Mouse (Mus musculus) macrophage (primary cell): Measurements from ENCODE around the gene 5330417H12Rik. TPM values are rescaled to one million over a fixed set of nuclear protein-coding genes. Genes with fewer than 3 reads are reported as not detected.

Experiments
- H3K27ac ChIP-seq: fragments of 350-480 bp; formaldehyde crosslinking; 2 replicates; pipeline ENCODE4 v1.9.0; 2021
- H3K36me3 ChIP-seq: fragments of 350-480 bp; formaldehyde crosslinking; 2 replicates; pipeline ENCODE4 v1.9.0; 2021; ENCODE audit errors: inconsistent target
- H3K4me3 ChIP-seq: fragments of 350-480 bp; formaldehyde crosslinking; 2 replicates; pipeline ENCODE4 v1.9.0; 2021; ENCODE audit errors: inconsistent target
- H3K79me2 ChIP-seq: fragments of 350-480 bp; formaldehyde crosslinking; 2 replicates; pipeline ENCODE4 v1.9.0; 2021; ENCODE audit errors: inconsistent target
- WGBS: methylation state at CpG from one replicate; pipeline ENCODE4 v1.1.7; 2026; ENCODE audit warnings: inconsistent platforms; ENCODE audit not compliant: missing documents; 5-methylcytosine and 5-hydroxymethylcytosine counted together
- polyA plus RNA-seq: library from polyadenylated mRNA; stranded (reverse); fragments of 250-400 nt; gene quantifications from 3 replicates; pipeline ENCODE4 v1.2.4, GENCODE M21; 2018; ENCODE audit warnings: inconsistent platforms

The 5330417H12Rik gene
- polyA plus RNA-seq, 1 experiment from 2014 or later: not detected

DNA sequence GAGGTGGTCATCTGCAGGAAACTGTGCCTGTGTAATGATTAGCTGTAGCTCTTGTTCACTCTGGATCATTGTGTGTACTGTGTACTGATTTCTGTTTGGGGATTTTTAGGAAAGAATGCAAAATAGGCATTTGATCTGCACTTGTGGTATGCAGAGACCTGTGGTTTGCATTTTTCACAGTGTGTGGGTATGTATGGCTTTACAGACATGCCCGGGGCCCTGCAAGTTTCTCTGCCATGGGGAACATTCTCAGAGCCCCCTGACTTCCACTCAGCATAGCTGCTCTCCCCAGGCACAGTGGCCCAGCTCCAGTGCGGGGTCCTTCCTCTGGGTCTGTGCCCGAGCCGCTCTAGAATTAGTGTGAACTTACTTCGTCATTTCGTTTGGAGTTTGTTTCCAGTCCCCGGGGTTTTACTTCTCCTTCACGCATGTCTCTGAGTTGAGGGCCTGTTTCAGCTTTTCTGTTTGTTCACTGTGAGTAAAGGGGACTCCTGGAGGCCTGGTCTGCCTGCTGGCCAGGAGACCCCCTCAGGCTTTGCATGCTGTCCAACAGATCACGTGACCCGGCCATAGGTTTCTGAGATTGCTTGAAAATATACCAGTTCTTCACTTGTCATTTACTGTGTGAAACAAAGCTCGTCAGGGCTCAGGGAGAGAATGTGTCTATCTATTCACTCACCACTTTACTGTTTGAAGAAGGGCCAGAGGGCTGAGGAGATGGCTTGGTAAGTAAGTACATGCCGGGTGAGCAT is 24.2 kb upstream of the 5330417H12Rik start:
- Histone ChIP-seq H3K4me3 (no peak overlapping the region), H3K27ac (no peak overlapping the region), H3K36me3 (no peaks in the 10 kb centered on the region), H3K79me2 (no peaks in the 10 kb centered on the region; the same call in 1 of the 2 replicates)
- 64% methylated on average over 12 of the region's 12 CpGs for WGBS

DNA sequence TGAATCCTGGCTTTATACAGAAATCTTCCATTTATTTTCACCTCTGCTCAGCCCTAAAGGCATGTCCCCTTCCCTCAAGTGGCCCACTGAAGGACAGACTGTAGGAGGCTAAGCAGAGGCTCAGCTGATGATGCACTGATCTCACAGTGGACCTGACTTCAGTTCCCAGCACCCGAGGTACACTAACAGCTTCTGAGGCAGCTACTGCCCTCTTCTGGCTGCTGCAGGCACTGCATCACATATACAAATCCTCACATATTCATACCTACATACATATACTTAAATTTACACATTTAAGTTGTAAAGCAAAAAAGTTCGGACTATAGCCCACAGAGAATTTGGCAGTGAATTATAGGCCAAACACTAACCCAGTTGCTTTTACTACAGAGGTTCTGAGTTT is 20.0 kb upstream of the 5330417H12Rik start:
- Histone ChIP-seq H3K36me3 (no peaks in the 10 kb centered on the region), H3K27ac (no peak overlapping the region), H3K79me2 (no peaks in the 10 kb centered on the region; the same call in 1 of the 2 replicates), H3K4me3 (no peak overlapping the region)
- WGBS: 100% methylated on average over 2 of the region's 2 CpGs

DNA sequence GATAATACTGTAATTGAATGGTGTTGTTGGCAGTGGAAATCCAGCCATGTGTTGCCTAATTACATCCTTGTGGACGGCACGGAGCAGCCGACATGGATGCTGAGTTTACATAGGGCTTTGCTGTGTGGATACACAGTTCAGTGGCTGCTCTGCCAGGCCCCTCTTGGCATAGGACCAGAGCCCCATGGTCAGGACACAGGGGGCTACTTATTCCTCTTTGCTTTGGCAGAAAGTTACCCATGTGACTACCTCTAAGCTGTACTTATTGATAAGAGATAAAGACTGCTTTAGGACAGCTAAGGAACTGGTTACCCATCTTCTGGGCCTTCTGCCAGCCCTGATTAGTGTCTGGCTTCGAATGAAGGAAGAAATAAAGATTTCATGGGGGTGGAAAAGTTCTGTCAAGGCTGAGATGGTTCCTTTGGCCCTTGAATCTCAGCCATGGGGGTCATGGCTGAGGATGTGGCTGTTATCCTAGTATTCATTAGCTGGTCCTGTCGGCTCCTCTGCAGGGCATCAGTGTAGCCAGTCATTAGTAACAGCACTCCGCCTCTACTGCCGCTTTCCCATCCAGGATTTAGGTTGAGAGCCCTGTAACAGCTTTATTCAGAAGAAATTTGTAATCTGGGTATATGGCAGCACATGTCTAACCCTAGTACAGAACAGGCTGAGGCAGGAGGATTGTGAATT is 17.8 kb upstream of the 5330417H12Rik start:
- WGBS: 85% methylated on average over 7 of the region's 7 CpGs
- Histone ChIP-seq H3K36me3 (peaks cover 7% of the 10 kb centered on the region; the same call in 1 of the 2 replicates), H3K79me2 (no peaks in the 10 kb centered on the region), H3K27ac (no peak overlapping the region), H3K4me3 (no peak overlapping the region)

DNA sequence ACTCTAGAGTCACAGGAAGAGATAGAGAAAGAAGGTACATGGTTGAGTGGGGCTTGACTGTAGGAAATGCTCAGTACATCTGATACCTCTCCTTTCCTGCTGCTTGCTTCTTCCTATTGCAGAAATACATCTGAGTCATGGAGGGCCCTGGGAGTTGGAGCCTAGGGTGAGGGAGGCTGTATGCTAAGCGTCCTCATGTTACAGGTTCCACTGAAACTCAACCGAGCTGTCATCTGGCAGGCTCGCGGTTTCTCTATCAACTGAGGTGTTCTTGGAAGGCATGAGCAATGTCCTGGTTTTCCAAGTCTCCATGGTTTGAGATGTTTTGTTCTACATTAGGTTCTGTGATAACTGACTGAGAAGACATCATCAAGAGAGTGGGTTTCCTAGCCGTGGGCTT is 13.1 kb upstream of the 5330417H12Rik start:
- Histone ChIP-seq H3K27ac (no peak overlapping the region), H3K4me3 (no peak overlapping the region), H3K36me3 (peaks cover 7% of the 10 kb centered on the region; the same call in 1 of the 2 replicates), H3K79me2 (no peaks in the 10 kb centered on the region)
- 88% methylated on average over 5 of the region's 5 CpGs for WGBS

DNA sequence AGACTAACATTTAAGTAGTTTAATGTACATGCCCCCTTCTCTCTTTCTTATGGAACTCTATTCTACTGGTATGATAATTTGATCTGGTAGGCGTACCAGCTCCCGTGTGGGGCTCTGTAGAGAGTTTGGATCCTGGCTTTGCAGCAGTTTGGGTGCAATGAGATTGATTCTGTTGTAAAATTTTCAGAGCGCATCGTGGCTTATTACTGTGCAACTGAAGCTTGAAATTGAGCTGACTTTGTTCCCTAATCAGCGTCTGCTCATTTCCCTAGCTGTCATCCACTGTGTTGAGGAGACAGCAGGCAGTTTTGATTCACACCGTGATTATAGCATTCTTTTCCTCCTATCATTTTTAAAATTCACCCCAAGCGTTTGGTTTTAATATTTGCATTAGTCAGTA is 12.4 kb upstream of the 5330417H12Rik start:
- Histone ChIP-seq H3K79me2 (no peaks in the 10 kb centered on the region), H3K36me3 (peaks cover 7% of the 10 kb centered on the region; the same call in 1 of the 2 replicates), H3K27ac (no peak overlapping the region), H3K4me3 (no peak overlapping the region)
- 75% methylated on average over 7 of the region's 7 CpGs for WGBS

DNA sequence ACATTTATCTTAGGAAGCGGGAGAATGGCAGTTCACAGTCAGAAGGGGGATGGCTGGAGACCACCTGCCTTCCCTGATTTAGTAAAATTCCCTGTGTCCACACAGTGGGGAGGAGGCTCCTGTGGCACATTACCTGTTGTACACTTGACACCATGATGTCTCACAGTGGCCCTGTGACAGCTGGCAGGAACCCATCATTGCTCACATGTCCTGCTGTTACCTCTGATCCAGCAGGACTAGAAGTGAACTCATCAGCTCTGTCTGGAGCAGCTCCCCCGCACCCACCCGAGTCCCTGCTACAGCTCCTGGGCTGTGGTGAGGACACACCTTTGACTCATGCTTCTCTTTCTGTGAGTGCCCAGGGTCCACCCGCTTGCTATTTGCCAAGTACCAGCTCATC is 8.2 kb upstream of the 5330417H12Rik start:
- peaks cover 6% of the 10 kb centered on the region; the same call in 1 of the 2 replicates for H3K79me2 ChIP-seq
- 91% methylated on average over 4 of the region's 4 CpGs for WGBS
- H3K36me3 ChIP-seq: 0 out of 2 replicates have a peak, but pooled peaks cover under 1% of the 10 kb centered on the region
- H3K4me3 ChIP-seq: no peak overlapping the region
- H3K27ac ChIP-seq: no peak overlapping the region

DNA sequence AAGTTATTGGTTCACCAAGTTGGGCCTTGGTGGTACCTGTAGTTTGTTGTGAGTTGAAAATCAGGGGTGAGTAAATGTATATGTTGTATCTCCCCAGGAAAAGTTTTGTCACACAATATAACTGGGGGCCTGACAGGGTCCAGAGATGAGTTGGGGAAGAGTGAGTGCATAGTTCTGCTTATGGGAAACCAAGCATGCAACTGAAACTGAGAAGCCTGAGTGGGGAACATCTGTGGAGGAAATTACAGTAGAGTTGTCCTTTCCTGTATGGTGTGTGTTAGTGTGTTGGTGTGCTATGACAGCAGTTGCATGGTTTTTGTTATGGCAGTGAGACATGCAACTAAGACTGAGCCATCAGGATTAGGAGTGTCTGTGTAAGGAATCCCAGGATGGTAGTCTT is 3.4 kb upstream of the 5330417H12Rik start:
- no peak overlapping the region for H3K27ac ChIP-seq

DNA sequence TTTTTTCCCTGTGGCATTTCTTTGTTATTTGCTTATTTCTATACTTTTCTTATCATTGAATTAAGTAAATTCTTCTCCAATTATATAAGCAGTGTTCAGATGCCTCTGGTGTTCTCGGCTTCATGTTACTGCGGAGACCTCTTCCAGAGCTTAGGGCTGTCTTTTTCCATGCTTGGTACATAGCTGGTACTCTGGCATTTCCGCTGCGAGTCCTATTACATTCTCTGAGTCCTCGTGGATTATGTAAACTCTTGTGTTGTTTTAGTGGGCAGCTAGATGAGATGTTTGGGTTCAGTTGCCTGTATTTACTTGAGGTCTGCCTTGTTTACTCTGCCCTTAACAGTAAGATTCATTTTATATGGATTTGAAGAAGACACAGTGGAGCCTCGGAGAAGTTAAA is 820 bp upstream of the 5330417H12Rik start:
- WGBS: 96% methylated on average over 6 of the region's 6 CpGs
- no peaks in the 10 kb centered on the region for H3K36me3 ChIP-seq
- peaks cover 23% of the 10 kb centered on the region; the same call in 1 of the 2 replicates for H3K79me2 ChIP-seq
- H3K27ac ChIP-seq: no peak overlapping the region
- no peak overlapping the region for H3K4me3 ChIP-seq

More for the DNA sequence above, 3.4 kb upstream of the 5330417H12Rik start:
- no peaks in the 10 kb centered on the region for H3K36me3 ChIP-seq
- H3K79me2 ChIP-seq: peaks cover 6% of the 10 kb centered on the region; the same call in 1 of the 2 replicates
- H3K4me3 ChIP-seq: no peak overlapping the region

DNA sequence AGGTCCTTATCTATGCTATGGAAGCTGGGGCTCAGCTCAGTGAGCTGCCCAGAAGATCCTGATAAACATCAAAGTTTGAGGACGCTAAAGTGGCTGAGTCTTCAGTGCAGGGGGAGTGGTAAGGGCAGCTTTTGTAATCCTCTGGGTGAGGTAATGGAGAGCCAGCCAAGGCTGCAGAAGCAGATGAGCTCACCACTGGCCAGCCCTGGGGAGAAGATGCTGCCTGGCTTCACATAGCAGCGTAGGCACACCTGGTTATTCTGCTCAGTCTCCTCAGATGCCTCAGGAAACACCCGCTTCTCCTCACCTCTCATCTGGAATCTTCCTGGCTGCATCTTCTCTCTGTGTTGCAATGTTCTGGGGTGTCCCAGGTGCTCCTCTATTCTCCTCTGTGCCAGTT is 529 bp downstream of the 5330417H12Rik start:
- peaks cover 18% of the 10 kb centered on the region; the same call in 1 of the 2 replicates for H3K79me2 ChIP-seq
- H3K27ac ChIP-seq: no peak overlapping the region
- no peak overlapping the region for H3K4me3 ChIP-seq
- no peaks in the 10 kb centered on the region for H3K36me3 ChIP-seq
- WGBS: 69% methylated on average over 3 of the region's 3 CpGs

DNA sequence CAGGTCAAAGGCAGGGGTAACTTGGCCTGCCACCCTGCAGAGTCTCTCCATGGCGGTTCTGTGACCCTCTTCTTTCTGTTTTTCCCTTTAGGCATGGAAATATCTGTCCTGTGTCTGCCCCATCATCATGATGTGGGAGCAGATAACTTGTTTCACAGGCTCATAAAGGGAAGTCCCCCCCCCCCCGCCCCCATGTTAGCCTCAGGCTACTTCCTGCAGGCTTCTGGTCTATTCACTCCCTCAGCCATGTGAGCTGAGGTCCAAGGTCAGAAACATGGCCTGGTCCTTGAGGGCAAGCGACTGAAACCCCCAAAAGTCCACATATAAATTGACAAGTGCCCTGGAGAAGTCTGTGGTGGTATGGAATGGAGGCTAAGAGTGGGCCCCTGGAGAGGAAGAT is 4.8 kb downstream of the 5330417H12Rik start:
- Histone ChIP-seq H3K79me2 (peaks cover 18% of the 10 kb centered on the region; the same call in 1 of the 2 replicates), H3K36me3 (no peaks in the 10 kb centered on the region), H3K27ac (no peak overlapping the region), H3K4me3 (no peak overlapping the region)
- 25% methylated on average over 3 of the region's 3 CpGs for WGBS

DNA sequence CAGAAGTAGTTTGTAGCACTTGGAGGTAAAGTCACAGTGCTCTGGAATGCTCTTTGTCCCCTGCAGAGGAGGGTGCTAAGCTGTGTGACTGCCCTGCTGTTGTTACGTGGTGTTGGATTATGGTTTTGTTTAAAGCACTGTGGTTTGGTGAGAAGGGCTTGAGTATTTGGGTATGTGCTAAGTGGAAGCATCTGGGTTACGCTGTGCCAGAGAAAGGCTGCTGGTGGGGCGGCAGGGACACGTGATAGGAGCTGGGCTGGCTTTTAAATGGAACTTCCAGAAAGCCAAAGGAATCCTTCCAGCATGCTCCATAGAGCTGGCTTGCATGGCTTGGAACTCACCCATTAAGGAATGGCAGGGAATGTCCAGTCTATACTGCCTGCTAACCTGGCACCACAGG is 5.7 kb downstream of the 5330417H12Rik start:
- Histone ChIP-seq H3K4me3 (no peak overlapping the region), H3K27ac (no peak overlapping the region), H3K79me2 (peaks cover 24% of the 10 kb centered on the region; the same call in 1 of the 2 replicates), H3K36me3 (no peaks in the 10 kb centered on the region)
- WGBS: 86% methylated on average over 4 of the region's 4 CpGs

DNA sequence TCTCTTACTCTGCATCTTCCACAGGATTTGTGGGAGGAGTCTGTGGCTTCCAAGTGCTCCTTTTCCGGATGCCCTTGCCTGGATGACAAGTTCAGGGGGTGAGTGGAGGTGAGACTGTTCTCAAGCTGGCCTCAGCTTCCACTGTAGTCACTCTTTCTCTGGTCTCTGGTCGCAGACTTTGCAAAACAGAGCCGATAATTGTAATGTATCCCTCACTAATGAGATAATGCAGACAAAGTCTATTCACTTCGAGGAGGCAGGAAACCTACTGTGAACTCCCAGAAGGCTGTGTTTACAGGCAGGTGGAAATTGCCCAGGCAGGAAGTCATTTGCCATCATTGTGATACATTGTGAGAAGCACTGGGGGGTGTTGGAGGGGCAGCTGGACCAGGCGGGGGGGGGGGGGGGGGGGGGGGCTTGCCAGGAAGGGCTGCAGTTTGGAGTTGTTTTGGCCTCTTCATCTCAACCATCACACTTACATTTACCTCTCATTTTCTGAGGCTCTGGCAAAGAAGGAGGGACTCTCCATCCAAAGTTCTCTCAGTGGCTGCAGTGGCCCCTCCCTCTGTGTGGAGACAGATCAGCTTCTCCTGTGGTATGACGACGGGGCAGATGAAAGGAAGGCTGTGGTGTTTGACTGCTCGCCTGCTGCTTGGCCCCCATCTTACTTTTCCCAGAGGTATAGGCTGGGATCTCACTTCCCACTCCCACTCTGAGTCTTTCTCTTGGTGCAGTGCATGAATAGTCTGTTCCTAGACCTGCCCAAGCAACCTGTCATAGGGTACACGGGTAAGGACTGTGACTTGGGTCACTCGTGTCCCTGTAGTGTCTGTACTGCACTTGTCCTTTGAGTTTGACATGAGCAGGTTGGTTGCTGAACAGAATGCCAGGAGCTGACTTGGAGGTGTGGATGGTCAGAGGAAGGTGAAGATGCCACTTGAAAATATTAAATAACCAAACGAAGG is 6.7 kb downstream of the 5330417H12Rik start:
- 60% methylated on average over 10 of the region's 11 CpGs for WGBS

DNA sequence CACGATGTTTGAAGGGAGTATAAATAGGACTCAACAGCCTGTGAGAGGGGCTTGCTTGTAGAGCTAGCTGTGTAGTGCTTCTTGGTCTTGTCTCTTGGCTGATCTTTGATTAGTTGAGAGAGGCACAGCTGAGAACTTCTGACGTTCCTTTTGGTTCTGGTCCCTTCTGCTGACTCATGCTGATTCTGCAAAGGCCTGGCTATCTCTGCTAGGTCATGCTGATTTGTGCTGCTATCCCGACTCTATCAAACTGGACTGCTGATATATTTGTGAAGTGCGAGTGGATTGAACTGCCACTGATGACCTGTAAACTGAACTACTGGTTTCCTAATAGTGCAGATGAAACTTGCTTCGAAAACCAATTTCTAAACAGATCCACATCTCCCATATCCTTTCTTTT is 14.1 kb downstream of the 5330417H12Rik start:
- Histone ChIP-seq H3K27ac (no peak overlapping the region), H3K4me3 (no peak overlapping the region), H3K36me3 (no peaks in the 10 kb centered on the region), H3K79me2 (peaks cover 49% of the 10 kb centered on the region; the same call in 1 of the 2 replicates)
- WGBS: 84% methylated on average over 5 of the region's 5 CpGs

More for the DNA sequence above, 6.7 kb downstream of the 5330417H12Rik start:
- H3K27ac ChIP-seq: no peak overlapping the region
- no peaks in the 10 kb centered on the region for H3K36me3 ChIP-seq
- no peak overlapping the region for H3K4me3 ChIP-seq
- peaks cover 33% of the 10 kb centered on the region; the same call in 1 of the 2 replicates for H3K79me2 ChIP-seq

DNA sequence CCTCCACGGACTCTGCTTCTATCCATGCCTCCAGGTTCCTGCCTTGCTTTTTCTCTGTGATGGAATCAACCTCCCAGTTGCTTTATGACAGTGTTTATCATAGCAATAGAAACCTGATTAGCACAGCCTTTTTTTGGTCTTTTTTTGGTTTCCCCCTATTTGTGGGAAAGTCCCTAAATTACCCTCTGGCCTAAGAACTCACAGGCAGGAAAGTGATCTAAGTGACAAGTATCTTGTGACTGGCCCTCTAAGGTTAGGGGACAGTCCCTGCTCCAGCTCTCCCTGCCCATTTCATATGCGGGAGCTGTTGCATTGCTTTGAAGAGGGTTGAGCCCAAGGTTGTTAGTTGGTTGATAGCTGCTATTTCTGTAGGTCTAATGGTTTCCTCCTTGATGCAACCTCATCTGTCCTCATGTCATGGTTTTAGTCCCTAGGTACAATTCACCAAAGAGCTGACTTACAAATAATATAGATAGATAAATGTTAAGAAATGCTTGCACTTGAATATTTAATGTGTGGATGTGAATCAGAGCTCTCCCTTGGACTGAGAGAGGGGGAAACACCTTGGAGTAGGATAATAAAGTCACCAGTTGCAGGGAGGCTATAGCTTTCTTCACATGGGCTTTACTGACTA is 15.2 kb downstream of the 5330417H12Rik start:
- 96% methylated on average over 2 of the region's 2 CpGs for WGBS
- Histone ChIP-seq H3K79me2 (peaks cover 54% of the 10 kb centered on the region; the same call in 1 of the 2 replicates), H3K36me3 (no peaks in the 10 kb centered on the region), H3K27ac (no peak overlapping the region), H3K4me3 (no peak overlapping the region)
